Mouse (Mus musculus) thymus, adult 2 months (tissue): ENCODE data around the gene Sdccag8.

Experiments used
- CTCF ChIP-seq: fragments of 200-500 bp; IDR thresholded peaks from 2 replicates; pipeline ENCODE4 v1.5.1; 2012; ENCODE audit warnings: mild to moderate bottlenecking, control low read depth, low read length, moderate library complexity, borderline replicate concordance; ENCODE audit not compliant: control insufficient read depth, poor library complexity, insufficient read depth; ENCODE audit errors: extremely low read depth
- POLR2A ChIP-seq: fragments of 200-500 bp; IDR thresholded peaks from 2 replicates; pipeline ENCODE4 v1.6.1; 2012; ENCODE audit warnings: mild to moderate bottlenecking, low read length, control low read depth, moderate library complexity; ENCODE audit not compliant: control insufficient read depth, poor library complexity, insufficient read depth; ENCODE audit errors: extremely low read depth

- TF ChIP-seq POLR2A (no peak), CTCF (no peak)
These were observed 25.1 kb upstream of the Sdccag8 start for GRCm38 (mm10) chr1:176789326-176789725.
